Mouse (Mus musculus): ENCODE data around the gene Syndig1.

GRCm38 (mm10) chr2:149873346-149873745, 44.3 kb downstream of the Syndig1 start:
- no peak for TF ChIP-seq CTCF (IDR thresholded peaks at IDR 0.05 in 2 of 3, conservative IDR thresholded peaks at IDR 0.05 in 1 of 3; ENCODE audit: control insufficient read depth in 1 of 3, insufficient read depth in 1 of 3, low read depth in 2 of 3, low read length in 3 of 3, poor library complexity in 1 of 3, severe bottlenecking in 1 of 3)
- TF ChIP-seq E2F4 (IDR thresholded peaks at IDR 0.05; ENCODE audit: borderline replicate concordance, low read depth, low read length): no peak
